Mouse (Mus musculus): Measurements from ENCODE around the gene Wdr11.

Wdr11 gene

DNA sequence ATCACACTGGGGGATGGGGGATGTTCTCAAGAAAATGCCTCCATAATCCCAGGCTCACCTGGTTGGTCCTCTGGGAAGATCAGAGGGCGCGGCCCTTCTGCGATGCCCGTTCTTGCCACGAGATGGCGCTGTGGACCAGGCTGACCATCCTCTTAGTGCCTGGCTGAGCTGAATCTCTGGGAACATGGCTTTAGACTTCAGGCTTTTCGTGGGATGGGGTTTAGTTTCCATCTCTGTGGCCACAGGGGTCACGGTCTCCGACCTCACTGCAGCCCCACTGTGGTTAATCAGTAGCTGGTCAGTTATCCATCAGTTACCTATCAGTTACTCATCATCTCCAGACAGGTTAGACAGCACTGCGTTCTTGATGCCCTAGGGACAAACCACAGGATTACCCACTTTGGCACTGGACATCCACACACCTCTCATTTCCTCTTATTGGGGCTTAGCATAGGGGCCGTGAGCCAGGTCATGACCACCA is 62.2 kb downstream of the Wdr11 start:
- peak; percentile 43 to 67 for DNase-seq (ENCODE audit: low spot score in 2 of 2)

DNA sequence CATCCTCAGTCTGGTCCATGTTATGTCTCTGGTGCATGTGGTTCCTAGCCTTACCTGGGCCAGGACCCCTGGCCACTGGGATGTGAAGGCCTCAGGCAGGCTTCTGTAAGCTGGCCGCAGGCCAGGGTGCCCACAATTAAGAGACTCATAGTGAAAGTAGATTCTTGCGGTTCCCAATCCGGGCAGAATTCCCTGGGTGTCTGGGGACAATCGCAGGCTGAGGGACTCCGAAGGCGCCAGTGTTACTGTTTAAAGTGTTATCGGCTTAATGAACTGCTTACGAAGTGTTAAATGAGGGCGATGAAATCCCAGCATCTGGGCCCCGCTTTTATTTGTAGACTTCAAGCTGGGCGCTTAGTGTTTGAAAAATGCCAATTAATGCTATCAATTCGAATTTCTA is 63.3 kb downstream of the Wdr11 start:
- no peak for DNase-seq (ENCODE audit: low spot score in 2 of 2)

DNA sequence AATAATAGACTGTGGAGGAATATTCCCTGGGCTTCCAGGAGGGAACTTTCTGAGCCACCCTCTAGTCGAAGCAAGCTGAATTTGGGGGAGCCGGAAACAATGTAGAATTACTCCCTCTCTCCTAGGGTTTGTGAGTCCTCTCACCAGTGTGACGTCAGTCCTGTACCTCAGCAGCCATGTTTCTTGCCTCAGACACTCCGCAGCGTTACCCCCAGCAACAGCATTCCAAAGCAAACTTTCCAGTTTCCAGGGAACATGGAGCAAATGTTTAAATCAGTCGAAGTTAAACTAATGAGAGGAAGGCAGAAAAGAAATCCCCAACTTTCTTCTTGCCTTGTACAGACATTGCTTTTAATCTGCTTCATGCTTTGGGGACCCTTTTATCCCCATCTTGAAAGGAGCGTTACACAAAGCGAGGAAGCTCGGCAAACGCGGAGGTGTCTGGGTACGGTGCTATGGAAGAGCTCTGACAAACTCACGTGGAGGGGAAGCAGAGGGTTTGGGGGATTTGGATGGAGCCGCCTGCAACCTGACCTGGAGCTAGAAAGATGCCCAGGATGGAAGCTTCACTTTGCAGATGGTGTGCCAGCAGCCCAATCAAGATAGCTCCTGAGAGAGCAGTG is 64.1 kb downstream of the Wdr11 start:
- DNase-seq (ENCODE audit: low spot score in 2 of 2): no peak

DNA sequence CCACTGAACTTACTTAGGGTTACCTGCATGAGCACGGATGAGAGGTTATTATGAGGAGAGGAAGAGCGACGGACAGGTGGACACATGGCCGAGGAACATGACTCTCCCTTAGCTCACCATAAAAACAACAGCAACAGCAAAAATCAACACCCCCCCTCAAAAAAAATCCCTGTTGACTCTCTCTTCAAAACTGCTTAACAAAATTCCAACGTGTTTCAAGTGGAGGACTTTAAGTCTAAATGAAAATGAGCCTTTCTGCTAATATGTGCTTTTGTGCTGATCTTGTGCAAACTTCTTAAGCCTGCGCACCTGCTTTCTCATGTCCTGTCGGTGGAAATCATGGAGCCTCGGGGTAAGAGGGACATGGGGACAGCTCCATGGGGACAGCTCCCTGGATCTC is 66.2 kb downstream of the Wdr11 start:
- no peak for DNase-seq (ENCODE audit: low spot score in 2 of 2)

DNA sequence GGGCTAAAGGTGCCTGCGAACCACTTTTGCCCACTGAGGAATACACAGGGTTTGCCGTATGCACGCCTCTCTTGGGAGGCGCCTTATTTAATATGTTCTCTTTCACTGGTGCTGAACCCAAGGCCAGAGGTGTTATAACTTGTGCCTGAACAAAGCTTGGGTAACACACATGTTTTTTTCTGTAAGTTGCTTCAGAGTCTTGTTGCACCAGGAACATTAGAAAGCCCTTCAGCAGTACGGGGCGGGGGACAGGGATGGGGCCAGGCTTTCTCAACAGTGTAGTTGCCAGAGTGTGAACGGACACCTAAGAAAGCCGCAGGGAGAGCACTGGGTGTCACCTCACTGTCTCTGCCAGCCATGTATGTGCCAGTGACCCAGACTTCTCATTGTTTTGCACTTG is 68.1 kb downstream of the Wdr11 start:
- DNase-seq (ENCODE audit: low spot score in 2 of 2): no peak

DNA sequence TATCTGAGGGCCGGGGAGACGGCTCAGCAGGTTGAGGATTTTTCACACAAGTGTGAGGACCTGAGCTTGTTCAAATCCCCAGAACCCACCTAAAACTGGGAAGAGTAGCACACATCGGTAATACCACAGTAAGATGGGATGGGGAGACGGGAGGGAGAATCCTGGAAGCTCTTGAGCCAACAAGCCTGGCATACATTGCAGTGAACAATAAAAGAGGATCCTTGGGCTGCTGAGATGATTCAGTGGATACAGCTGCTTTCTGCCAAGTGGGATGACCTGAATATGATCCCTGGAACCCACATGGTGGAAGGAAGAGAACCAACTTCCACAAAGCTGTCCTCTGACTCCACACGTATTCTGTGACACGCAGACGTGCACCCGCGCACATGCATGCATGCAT is 68.9 kb downstream of the Wdr11 start:
- no peak for DNase-seq (ENCODE audit: low spot score in 2 of 2)

DNA sequence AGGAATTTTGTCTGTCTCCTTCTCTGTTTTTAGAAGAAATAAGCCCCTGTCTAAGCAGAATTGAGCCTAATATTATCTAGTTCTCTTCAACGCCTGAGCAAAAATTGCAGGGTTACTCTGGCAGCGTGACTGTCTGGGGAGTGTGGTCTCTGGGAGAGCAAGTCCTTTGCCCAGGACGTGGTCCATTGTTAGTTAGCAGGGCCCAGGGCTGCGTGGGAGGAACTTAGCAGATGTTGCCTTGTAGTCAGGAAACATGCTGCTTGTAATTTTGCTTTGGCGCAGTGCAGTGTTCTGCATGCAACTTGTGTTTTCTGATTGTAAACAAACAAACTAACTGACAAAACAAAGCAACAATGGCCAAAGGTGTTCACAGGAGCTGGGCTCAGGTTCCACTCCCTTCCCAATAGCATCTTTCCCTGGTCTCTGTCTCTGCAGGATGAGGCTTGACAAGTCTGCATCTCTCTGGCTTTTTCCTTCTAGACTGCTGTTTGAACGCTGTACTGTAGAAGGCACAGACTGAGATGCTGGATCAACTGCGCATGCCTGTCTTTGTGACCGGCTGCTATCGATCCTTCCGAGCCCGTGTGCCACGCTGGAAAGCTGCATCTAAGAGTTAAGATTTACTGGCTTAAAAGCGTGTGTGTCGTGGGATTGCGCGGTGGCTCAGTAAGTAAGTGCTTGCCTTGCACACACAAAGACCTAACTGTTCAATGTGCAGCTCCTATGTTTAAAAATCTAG is 70.6 kb downstream of the Wdr11 start:
- DNase-seq (ENCODE audit: low spot score in 2 of 2): no peak

DNA sequence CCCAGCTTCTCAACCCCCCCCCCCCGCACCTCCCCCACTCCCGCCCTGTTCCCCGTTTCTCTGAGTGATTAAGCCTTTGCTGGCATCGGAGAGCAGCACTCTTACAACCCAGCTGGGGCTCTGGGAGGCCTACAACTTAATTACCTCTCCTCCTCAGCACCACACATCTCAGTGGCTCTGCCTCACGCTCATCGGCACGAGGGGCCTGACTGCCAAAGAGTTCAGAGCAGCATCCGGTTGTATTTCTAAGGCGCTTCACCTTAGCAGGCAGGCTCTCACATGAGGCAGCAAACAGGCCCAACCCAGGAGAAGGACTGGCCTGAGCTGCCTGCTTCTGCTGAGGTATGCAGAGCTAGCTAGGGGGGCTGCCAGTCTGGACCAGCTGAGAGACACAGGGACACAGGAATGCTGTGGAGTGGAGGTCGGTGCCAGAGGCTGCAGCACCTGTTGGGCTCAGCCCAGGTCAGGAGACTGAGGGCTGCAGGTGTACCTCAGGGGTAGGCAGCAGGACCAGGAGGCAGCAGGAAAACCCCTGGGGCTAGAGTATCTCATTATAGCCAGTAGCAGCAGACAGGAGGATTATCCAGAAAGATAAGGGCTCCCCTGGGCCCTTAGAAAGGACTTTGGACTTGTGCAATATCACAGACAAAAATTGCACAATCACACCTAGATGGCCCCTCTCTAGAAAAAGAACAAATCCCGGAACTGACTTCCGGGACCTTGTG is 72.3 kb downstream of the Wdr11 start:
- no peak for DNase-seq (ENCODE audit: low spot score in 2 of 2)

DNA sequence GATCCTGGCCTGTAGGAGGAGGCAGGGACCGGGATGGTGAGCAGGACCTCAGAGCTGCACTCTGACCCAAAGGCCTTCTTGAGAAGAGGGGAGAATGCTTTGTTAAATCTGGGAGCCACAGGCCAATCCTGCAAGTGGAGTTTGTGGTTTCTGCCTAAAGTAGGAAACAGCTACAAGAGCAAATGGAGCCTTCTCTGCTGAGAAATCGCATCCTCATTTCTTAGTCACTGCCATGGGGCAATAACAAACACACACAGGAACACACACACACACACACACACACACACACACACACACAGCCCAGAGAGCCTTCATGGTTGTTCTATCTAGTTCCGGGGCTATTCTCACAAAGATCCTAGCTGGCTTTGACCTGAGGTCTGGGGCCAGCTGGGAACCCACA is 73.7 kb downstream of the Wdr11 start:
- no peak for DNase-seq (ENCODE audit: low spot score in 2 of 2)

DNA sequence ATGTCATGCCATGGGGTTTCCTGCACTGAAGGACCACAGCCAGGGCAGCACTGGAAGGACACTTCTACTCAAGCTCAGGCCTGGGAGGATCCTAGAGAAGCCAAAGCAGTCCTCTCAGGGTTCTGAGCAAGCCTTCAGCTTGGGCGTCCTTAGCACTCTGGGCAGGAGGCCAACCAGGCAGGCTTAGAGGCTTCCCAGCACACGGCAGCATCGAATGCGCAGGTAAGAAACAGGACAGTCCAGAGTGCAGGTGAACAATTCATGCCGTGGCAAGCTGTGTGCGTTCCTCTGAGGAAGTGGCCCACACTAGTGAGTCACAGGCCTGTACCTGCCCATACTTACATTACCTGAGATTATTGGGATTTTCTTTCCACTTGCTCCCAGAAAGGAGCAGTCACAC is 74.3 kb downstream of the Wdr11 start:
- no peak for DNase-seq (ENCODE audit: low spot score in 2 of 2)

DNA sequence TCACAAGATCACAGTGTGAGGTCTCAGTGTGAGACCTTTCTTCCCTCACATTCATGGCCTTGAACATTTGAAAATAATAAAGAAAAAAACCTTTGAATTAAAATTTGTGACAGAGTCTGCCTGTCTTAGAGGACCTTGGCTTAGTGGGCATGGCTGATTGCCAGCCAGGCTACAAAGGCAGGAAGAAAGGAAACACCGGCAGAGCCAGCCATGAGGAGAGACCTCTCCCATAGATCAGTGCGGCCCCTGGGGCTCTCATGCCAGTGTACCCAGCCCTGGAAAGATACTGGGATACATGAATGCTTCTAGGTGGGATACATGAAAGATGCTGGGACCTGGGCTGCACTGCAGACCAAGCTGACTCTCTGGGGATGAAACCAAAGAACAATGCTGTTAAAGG is 74.9 kb downstream of the Wdr11 start:
- no peak for DNase-seq (ENCODE audit: low spot score in 2 of 2)

DNA sequence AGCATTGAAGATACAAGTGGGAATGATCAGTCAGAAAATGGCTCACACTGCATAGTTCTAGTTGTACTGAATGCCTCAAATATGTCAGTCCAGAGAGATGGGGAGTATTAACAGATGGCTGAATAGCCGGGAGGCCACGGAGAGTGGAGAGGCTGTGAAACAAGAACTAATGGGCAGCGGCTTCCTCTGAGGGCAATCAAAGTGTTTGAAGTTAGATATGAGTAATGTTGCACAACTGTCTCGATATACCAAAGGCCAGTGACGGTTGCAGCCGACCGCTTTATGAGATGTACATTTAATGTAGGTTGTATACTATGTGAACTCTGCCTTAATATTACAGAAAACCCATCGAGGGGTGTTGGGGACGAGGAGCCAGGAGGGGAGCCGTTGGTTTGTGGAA is 78.6 kb downstream of the Wdr11 start:
- no peak for DNase-seq (ENCODE audit: low spot score in 2 of 2)

DNA sequence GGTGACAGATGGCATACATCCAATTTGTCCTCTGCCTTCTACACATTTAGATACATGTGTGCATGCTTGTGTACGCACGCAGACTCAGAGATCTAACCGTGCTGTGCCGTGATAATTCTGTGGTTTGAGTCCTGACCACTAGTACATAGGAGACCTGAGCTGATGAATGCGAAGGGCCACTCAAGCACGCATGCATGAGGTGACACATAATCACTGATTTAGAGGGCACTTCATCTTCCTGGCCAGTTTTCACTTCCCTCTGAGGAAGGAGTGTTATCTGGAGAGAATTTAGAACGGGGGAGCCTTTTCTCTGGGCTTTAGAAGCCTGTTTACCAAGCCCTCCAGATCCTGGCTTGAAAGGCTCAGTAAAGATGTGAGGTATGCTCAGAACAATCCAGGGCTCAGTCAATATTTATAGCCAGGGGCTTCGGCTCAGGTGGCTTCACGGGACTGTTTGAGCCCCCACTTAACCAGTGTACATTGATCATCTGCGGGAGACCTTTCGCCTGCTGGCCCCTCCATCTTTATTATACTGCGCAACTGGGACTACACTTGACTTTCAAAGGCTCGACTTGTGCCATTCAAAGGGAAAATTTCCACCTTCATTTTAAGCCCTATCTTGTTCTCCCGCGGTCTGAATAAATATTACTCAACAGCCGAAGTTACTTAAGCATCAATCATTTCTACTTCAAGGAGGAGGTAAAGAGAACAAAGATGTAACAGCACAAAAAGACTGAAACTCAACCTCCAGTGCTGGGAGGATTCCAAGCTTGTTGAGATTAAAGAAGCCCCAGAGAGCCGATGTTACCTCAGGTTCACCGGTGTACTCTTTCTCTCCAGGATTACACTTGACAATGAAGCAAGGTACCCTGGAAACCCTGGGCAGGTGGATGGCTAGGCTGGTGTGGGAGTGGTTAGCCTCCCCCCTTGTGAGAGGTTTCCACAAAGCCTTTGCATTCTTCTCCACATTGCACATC is 80.3 kb downstream of the Wdr11 start:
- DNase-seq (ENCODE audit: low spot score in 2 of 2): no peak

DNA sequence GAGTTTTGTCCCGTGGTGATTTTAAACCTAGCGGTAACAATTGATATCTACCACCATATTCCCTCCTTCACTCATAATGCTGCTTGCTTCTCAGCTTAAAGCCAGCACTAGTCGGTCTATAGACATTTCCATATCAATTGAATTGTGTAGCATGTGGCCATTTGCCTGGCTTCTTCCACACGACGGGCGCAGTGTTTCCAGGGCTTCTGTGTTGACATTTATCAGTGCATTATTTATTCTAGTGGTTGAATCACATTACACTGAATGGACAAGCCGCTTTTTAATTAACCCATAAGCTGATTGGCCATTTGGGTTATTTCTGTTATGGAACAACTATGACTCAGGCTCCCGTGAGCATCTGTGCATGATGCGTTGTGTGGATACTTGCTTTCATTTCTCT is 82.1 kb downstream of the Wdr11 start:
- no peak for DNase-seq (ENCODE audit: low spot score in 2 of 2)

DNA sequence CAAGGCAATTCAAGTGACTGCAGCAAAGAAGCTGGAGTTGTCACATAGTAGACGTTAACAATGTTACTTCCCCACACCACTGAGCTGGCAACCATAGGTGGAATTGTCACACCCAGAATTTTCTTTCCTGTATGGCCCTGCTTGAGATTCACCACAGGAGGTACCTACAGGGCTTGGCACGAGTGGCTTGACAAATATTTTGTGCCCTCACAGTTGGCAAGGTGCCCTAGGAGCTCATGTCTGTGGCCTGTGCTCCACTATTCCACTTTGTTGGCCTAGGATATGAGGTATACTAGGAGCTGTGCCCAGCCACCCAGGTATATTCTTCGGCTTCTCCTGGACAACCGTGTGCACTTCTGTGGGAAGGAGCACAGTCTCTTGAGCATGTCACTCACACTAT is 82.9 kb downstream of the Wdr11 start:
- DNase-seq (ENCODE audit: low spot score in 2 of 2): no peak

DNA sequence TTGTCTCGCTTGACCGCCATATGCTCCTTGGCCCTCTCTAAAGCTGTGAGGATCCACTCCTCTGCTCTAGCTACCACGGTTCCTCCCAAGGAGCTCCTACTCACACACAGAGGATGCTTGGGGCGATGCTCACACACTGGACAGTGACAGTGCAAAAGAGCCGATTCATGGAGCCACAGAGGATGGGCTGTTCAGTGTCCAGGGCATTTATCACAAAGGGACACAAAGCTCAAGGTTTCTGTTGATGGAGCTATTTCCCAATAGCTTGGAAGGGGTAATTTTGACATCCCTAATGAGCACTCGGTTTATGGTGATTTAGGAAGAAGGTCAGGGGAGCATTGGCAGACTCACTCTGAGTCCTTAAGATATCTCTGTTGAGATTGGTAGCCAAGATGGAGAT is 84.2 kb downstream of the Wdr11 start:
- no peak for DNase-seq (ENCODE audit: low spot score in 2 of 2)

DNA sequence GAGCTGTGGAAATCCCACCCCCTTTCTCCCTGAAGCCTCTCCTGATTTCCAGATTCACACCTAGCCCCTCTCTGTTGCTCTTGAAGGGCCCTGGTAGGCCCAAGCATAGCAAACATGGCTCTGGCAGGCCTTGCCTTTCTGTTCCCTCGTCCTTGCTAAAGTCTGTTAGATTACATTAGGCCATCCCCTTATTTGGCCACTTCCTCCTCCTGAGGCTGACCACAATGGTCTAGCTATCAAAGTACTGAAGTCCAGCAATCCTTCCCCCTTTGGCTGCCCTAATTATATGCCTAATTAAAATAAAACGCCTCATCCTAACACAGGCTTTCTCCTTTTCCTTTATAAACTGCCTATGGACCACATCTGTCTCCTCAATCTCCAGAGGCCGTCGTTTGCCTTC is 85.5 kb downstream of the Wdr11 start:
- DNase-seq (ENCODE audit: low spot score in 2 of 2): no peak

DNA sequence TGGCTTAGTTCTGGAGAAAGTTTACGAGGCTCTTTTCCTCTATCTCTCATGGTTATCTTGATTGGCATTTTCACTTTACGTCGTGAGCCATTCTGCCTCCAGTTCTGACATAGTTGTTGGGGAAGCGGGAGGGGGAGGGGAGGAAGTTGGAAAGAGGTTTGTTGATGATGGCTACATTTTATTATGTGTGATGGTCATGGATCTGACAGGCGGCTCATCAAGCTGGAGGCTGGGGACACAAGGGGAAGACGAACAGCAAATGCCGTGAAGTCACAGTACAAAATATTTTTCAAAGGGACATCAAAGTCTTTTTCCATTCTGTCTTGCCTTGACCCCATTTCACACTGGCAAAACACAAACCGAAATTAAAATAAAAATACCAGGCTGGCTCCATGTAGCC is 86.8 kb downstream of the Wdr11 start:
- no peak for DNase-seq (ENCODE audit: low spot score in 2 of 2)

DNA sequence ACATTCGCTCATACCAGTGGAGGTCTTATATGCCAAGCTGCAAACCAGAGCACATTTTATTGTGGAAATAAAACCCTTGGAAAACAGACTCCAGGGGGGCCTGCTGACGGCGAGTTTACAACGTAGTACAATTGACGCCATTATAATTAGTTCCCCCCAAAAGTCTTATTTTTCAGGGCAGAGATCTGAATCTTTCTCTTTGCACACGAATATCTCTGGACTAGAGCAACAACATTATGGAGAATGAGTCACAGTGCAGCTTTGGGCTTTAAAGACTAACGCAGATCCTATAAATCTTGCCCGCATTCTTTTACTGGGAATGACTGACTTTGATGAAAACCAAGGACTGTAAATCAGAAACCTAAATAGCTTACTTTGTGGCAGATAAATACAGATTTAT is 87.3 kb downstream of the Wdr11 start:
- DNase-seq (ENCODE audit: low spot score in 2 of 2): no peak

DNA sequence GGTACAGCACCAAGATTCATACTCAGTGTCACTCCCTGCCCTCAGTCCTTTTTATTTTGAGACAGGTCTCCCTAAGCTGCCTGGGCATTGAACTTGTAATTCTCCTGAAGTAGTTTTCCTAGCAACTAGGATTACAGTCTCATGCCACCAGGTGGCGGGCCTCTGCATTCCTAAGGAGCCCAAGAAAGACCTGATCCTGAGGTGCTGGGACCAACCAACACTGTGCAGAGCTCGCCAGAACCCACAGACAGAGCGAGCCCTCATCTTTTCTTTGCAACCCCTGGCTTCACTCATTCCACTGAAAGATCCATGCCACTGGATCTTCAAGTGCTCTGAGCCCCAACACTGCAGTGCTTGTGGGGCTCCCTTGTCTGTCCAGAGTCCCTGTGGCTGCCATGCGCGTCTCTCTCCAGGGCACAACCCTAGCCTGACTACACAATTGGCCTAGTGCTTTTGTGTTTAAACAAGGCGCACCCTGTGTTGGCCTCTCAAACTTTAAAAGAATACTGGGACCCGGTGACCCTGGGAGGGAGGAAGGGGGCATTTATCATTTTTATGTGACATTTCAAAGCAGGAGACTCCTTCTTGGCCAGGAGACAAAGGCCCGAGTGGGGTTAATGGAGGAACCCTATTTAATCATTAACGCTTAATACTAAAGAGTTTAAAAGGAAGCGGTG is 89.0 kb downstream of the Wdr11 start:
- DNase-seq (ENCODE audit: low spot score in 2 of 2): no peak

DNA sequence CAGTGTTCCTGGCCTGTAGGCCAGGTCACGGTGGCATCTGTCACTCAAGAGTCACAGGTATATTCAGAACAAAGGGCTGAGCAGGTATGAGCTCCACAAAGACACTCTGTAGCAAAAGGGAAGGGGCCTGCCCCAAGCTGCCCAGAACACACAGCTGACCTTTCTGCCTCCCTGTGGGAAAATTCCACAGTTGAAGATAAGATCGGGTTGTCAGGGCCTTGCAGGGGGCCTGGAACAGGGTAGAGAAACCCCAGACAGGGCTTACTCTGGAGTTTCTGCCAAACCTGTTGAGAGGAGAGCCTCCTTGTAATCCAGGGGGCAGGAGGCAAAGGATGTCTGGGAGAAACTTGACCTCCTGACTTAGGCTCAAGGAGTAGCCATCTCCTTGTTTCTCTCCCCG is 90.9 kb downstream of the Wdr11 start:
- DNase-seq (ENCODE audit: low spot score in 2 of 2): no peak
